Mouse (Mus musculus) bone marrow, adult 2 months (tissue): ENCODE results near the gene Capn13.

Source experiments
- CTCF ChIP-seq: fragments of 200-500 bp; IDR thresholded peaks from 2 replicates; pipeline ENCODE4 v1.5.1; 2011; ENCODE audit warnings: low read length, control low read depth; ENCODE audit not compliant: control insufficient read depth, insufficient read depth
- POLR2A ChIP-seq: fragments of 200-500 bp; IDR thresholded peaks from 2 replicates; pipeline ENCODE4 v1.6.1; 2011; ENCODE audit warnings: low read depth, mild to moderate bottlenecking, control low read depth, low read length, borderline replicate concordance; ENCODE audit not compliant: control insufficient read depth

- TF ChIP-seq CTCF (no peak), POLR2A (no peak)
Observed at GRCm38 (mm10) chr17:73275066-73275465, 125.6 kb downstream of the Capn13 start.
